Mouse (Mus musculus): ENCODE measurements around the gene Gm11437.

Gene Gm11437

GRCm38 (mm10) chr11:84167046-84167526 is at the start of gene Gm11437:
TSS of gene Gm11437 (minus strand) at chr11:84167476.
- in situ Hi-C loops (cut with MboI, MseI): no loop called here

GRCm38 (mm10) chr11:84210876-84211275 is 43.6 kb upstream of the Gm11437 start:
- in situ Hi-C loops (cut with MboI, MseI): no loop called here

GRCm38 (mm10) chr11:84205776-84206175 is 38.5 kb upstream of the Gm11437 start:
- in situ Hi-C loops (cut with MboI, MseI): no loop called here

GRCm38 (mm10) chr11:84197607-84198402 is 30.5 kb upstream of the Gm11437 start:
- in situ Hi-C loops (cut with MboI, MseI): no loop called here

- in situ Hi-C loops (cut with MboI, MseI): no loop called here
These were observed 27.5 kb upstream of the Gm11437 start for GRCm38 (mm10) chr11:84194751-84195150.

- in situ Hi-C loops (cut with MboI, MseI): no loop called here
These were observed 26.0 kb upstream of the Gm11437 start for GRCm38 (mm10) chr11:84193249-84193648.

GRCm38 (mm10) chr11:84190581-84191233 is 23.4 kb upstream of the Gm11437 start:
- in situ Hi-C loops (cut with MboI, MseI): no loop called here

- in situ Hi-C loops (cut with MboI, MseI): no loop called here
These were observed 21.3 kb upstream of the Gm11437 start for GRCm38 (mm10) chr11:84188530-84188929.

GRCm38 (mm10) chr11:84181286-84181685 is 14.0 kb upstream of the Gm11437 start:
- in situ Hi-C loops (cut with MboI, MseI): no loop called here

GRCm38 (mm10) chr11:84179954-84180598 is 12.8 kb upstream of the Gm11437 start:
- in situ Hi-C loops (cut with MboI, MseI): no loop called here

- in situ Hi-C loops (cut with MboI, MseI): no loop called here
These were observed 12.1 kb upstream of the Gm11437 start for GRCm38 (mm10) chr11:84179226-84179953.

- in situ Hi-C loops (cut with MboI, MseI): no loop called here
These were observed 11.3 kb upstream of the Gm11437 start for GRCm38 (mm10) chr11:84178571-84178970.

GRCm38 (mm10) chr11:84172539-84173435 is 5.5 kb upstream of the Gm11437 start:
- in situ Hi-C loops (cut with MboI, MseI): no loop called here

GRCm38 (mm10) chr11:84168701-84169288 is 1.5 kb upstream of the Gm11437 start:
- in situ Hi-C loops (cut with MboI, MseI): no loop called here

GRCm38 (mm10) chr11:84164561-84164960 is 2.7 kb downstream of the Gm11437 start:
- in situ Hi-C loops (cut with MboI, MseI): no loop called here

- in situ Hi-C loops (cut with MboI, MseI): no loop called here
These were observed 3.2 kb downstream of the Gm11437 start for GRCm38 (mm10) chr11:84164123-84164522.

- in situ Hi-C loops (cut with MboI, MseI): no loop called here
These were observed 10.6 kb downstream of the Gm11437 start for GRCm38 (mm10) chr11:84156535-84157262.

- in situ Hi-C loops (cut with MboI, MseI): no loop called here
These were observed 16.4 kb downstream of the Gm11437 start for GRCm38 (mm10) chr11:84150884-84151283.

GRCm38 (mm10) chr11:84146081-84146480 is 21.2 kb downstream of the Gm11437 start:
- in situ Hi-C loops (cut with MboI, MseI): no loop called here

Measured in T-helper 2 cell (primary cell).